Mouse (Mus musculus) hindbrain, postnatal 0 days (tissue): ENCODE data around the gene Pgf. TPM values are rescaled to one million over a fixed set of nuclear protein-coding genes. Genes with fewer than 3 reads are reported as not detected.
A peak's percentile ranks its signal among the peaks of the same experiment; 100 is the strongest.
"Not testable (repeated sequence)": the region's sequence is repeated elsewhere in the genome, so short reads cannot be mapped to it uniquely, and the experiment has no call there.

Source experiments
- ATAC-seq: fragments of 200-750 bp; cut with Nextera tagmentation; 2 replicates; pipeline ENCODE4 v1.8.0; 2017; ENCODE audit warnings: mild to moderate bottlenecking, moderate TSS enrichment, moderate library complexity
- DNase-seq: peaks from one replicate; pipeline ENCODE4 v3.0.0-alpha.2; 2015; ENCODE audit warnings: low spot score
- H3K27ac ChIP-seq: fragments of 300-500 bp; sonication (generic); 2 replicates; pipeline ENCODE4 v1.5.1; 2014; ENCODE audit warnings: mild to moderate bottlenecking
- H3K27me3 ChIP-seq: fragments of 300-500 bp; sonication (generic); 2 replicates; pipeline ENCODE4 v1.6.1; 2014; ENCODE audit warnings: low read length, mixed read lengths; ENCODE audit not compliant: insufficient read depth
- H3K36me3 ChIP-seq: fragments of 300-500 bp; sonication (generic); 2 replicates; pipeline ENCODE4 v1.6.1; 2014; ENCODE audit warnings: low read length, mixed read lengths; ENCODE audit not compliant: insufficient read depth
- H3K4me1 ChIP-seq: fragments of 300-500 bp; sonication (generic); 2 replicates; pipeline ENCODE4 v1.6.1; 2014; ENCODE audit warnings: antibody characterized with exemption, low read length, mixed read lengths; ENCODE audit not compliant: insufficient read depth
- H3K4me2 ChIP-seq: fragments of 300-500 bp; sonication (generic); 2 replicates; pipeline ENCODE4 v1.6.1; 2014; ENCODE audit warnings: low read depth, mild to moderate bottlenecking, low read length, moderate library complexity, mixed read lengths
- H3K4me3 ChIP-seq: fragments of 300-500 bp; sonication (generic); 2 replicates; pipeline ENCODE4 v1.5.1; 2014; ENCODE audit warnings: low read length
- H3K9ac ChIP-seq: fragments of 300-500 bp; sonication (generic); replicated peaks from 2 replicates; pipeline ENCODE4 v1.6.1; 2014; ENCODE audit warnings: mild to moderate bottlenecking, low read length, moderate library complexity, mixed read lengths
- H3K9me3 ChIP-seq: fragments of 300-500 bp; sonication (generic); 2 replicates; pipeline ENCODE4 v1.6.1; 2016; ENCODE audit warnings: low read length, mixed read lengths
- CTCF ChIP-seq: IDR thresholded peaks from 2 replicates; pipeline ENCODE4 v1.5.1; 2016; ENCODE audit warnings: antibody characterized with exemption, control low read depth, low read depth
- WGBS: fragments of 180-500 bp; shearing (Covaris S2); extraction: QIAGEN DNeasy Blood & Tissue Kit; methylation state at CpG from one replicate; pipeline ENCODE4 v1.1.7; 2014; 5-methylcytosine and 5-hydroxymethylcytosine counted together
- polyA plus RNA-seq: library from polyadenylated mRNA; unstranded; fragments of >200 nt; fragmentation: Nextera tagmentation; extraction: Ambion mirVana; gene quantifications from 2 replicates; pipeline ENCODE4 v1.2.1, GENCODE M21; 2015
- total RNA-seq: library from RNA; depleted of rRNA; stranded (reverse); fragments of >200 nt; gene quantifications from 2 replicates; pipeline ENCODE4 v1.2.3, GENCODE M21; 2014

Pgf gene
- total and polyA plus RNA-seq, 2 experiments from 2014 or later = 5.0 to 10.0 TPM

DNA sequence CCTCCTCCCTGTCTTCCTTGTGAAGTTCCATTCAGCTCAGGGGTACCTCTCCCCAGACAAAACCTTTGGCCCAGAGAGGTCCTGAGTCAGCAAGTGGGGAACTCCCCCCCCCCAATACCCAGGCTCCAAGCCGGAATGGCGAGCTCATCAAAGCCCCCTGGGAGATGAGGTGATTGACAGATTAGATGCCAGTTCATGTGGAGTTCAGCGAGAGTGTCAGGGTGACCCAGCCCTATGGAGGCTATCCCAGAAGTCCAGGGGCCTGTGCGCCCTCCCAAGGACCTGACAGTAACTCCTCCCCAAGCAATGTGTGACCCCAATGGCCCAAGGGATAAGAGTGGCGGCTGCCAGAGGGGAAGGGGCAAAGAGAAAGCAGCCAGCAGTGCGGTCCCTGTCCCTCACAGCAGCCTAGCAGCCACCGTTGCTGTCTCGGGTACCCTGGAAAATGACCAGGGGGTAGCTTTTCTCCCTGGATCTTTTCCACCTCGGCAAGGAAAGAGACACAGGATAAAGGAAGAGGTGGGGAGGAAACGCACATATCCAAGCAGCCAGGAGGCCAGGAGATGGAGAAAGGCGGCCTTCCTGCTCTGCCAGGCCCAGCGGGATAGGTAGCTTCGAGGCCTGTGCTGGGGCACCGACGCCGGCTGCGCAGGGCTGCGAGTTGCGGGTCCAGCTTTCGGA is 27.1 kb downstream of the Pgf start:
- Histone ChIP-seq H3K27me3 (no peaks in the 10 kb centered on the region), H3K4me2 (peak overlapping the region; percentile 64), H3K4me1 (no peaks in the 10 kb centered on the region), H3K9me3 (no peaks in the 10 kb centered on the region), H3K27ac (peak overlapping the region; percentile 59), H3K4me3 (peak overlapping the region; percentile 48), H3K36me3 (no peaks in the 10 kb centered on the region), H3K9ac (peak overlapping the region; percentile 66)
- no peak for TF ChIP-seq CTCF
- WGBS = 6% methylated on average over 20 of the region's 20 CpGs
- ATAC-seq = peak; percentile 3; the same call in 1 of the 2 replicates
- DNase-seq = no peak

DNA sequence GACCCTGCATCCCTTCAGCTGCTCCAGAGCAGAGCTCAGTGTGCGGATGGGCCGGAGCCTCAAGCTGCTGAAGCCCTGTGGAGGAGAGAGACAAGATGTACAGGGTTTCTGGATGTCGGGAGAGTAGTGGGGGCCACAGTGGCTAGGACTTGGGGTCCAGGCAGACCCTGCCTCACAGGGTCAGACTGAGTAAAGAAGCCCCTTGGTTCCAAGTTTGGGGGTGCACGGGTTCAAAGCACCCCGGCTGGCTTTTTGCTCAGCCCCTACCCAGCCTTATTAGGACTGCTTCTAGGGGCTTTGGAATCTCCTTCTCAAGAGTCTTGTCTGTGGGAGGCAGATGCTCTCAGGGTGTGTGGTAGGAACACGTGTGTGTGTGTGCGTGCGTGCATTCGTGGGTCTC is 30.7 kb downstream of the Pgf start:
- ATAC-seq (no peak), DNase-seq (no peak)
- no peaks in the 10 kb centered on the region for H3K4me1 ChIP-seq
- no peaks in the 10 kb centered on the region for H3K36me3 ChIP-seq
- no peak overlapping the region for H3K4me2 ChIP-seq
- H3K9me3 ChIP-seq = no peaks in the 10 kb centered on the region
- H3K4me3 ChIP-seq = no peak overlapping the region
- no peak overlapping the region for H3K27ac ChIP-seq
- 77% methylated on average over 9 of the region's 9 CpGs for WGBS
- no peaks in the 10 kb centered on the region for H3K27me3 ChIP-seq
- H3K9ac ChIP-seq = no peak overlapping the region
- TF ChIP-seq CTCF = no peak

DNA sequence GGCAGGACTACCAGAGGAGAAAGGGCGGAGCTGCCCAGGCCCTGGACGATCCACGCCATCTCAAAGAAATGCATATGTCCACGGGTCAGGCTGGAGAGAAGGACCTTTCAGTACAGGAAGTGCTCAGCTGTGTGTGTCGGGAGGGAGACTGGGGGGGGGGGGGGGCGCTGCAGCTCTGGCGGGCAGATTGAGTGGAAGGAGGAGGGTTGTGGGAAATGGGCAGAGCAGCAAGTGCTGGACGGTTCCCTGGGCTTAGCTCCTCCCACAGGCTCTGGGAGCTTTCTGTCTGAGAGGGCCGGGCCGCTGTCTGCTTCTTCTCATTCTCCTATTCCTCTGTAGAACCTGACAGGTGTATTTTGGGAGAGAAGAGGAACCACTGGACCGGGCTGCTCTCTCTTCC is 31.2 kb downstream of the Pgf start:
- TF ChIP-seq CTCF = no peak
- DNase-seq = no peak
- Histone ChIP-seq H3K4me3 (no peak overlapping the region), H3K27ac (no peak overlapping the region; the same call in 1 of the 2 replicates), H3K4me2 (no peak overlapping the region), H3K4me1 (no peaks in the 10 kb centered on the region), H3K9ac (no peak overlapping the region), H3K27me3 (no peaks in the 10 kb centered on the region), H3K9me3 (no peaks in the 10 kb centered on the region), H3K36me3 (no peaks in the 10 kb centered on the region)
- ATAC-seq = no peak
- WGBS = 31% methylated on average over 10 of the region's 11 CpGs

DNA sequence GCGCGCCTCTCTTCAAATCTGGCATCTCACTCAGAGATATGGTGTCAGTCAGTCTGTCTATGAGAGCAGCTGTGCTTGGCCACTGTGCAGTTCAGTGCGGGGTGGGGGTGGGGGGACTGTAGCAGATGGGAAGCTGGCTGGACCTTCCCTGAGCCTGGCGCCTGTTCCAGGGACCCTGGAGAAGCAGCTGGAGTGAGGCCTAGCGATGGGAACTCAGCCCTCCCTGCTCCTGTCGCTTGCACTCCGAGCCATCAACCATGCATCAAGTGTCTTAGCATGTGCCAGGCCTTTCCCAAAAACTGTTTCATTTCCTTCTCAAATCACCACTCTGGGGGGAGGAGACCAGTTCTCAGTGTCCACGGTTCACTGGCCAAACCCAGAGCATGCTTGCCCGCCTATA is 32.0 kb downstream of the Pgf start:
- H3K4me2 ChIP-seq = no peak overlapping the region
- no peak overlapping the region for H3K9ac ChIP-seq
- no peak overlapping the region for H3K4me3 ChIP-seq
- H3K36me3 ChIP-seq = no peaks in the 10 kb centered on the region
- H3K27ac ChIP-seq = no peak overlapping the region; the same call in 1 of the 2 replicates
- no peaks in the 10 kb centered on the region for H3K27me3 ChIP-seq
- WGBS = 39% methylated on average over 9 of the region's 9 CpGs
- ATAC-seq (peak; percentile 61), DNase-seq (peak; percentile 63)
- no peak for TF ChIP-seq CTCF
- H3K4me1 ChIP-seq = no peaks in the 10 kb centered on the region
- H3K9me3 ChIP-seq = no peaks in the 10 kb centered on the region

DNA sequence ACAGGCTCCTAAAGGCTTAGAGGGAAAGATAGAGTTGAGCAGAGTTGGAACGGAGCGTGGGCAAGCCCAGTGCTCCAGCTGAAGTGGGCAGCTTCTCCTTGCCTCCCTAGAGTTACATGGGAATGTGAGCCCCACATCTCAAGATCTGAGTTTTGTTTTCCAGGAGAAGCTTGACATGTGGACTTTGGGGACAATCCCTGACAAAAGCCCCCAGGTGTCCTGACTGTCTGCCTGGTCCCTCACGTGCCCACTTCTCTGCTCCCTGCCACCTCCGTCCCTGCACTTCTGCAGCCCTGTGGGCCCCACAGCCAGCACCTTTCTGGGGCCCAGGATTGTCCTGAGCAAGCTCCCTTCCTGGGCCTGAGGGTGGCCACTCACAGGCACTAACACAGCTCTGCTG is 32.8 kb downstream of the Pgf start:
- 86% methylated on average over 4 of the region's 4 CpGs for WGBS
- no peak overlapping the region for H3K9ac ChIP-seq
- no peak overlapping the region for H3K4me3 ChIP-seq
- H3K9me3 ChIP-seq = no peaks in the 10 kb centered on the region
- no peak overlapping the region for H3K4me2 ChIP-seq
- no peak overlapping the region for H3K27ac ChIP-seq
- peaks cover 5% of the 10 kb centered on the region; the same call in 1 of the 2 replicates for H3K36me3 ChIP-seq
- ATAC-seq (no peak), DNase-seq (no peak)
- no peaks in the 10 kb centered on the region for H3K4me1 ChIP-seq
- no peak for TF ChIP-seq CTCF
- H3K27me3 ChIP-seq = no peaks in the 10 kb centered on the region

DNA sequence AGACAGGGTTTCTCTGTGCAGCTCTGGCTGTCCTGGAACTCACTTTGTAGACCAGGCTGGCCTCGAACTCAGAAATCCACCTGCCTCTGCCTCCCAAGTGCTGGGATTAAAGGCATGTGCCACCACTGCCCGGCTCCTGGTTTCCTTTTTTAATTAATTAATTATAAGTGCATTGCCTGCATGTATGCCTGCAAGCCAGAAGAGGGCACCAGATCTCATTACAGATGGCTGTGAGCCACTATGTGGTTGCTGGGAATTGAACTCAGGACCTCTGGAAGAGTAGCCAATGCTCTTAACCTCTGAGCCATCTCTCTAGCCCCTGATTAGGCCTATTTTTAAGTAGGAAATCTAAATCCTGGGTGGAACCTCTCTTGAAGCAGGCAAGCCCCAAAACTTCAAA is 33.3 kb downstream of the Pgf start:
- 64% methylated on average over 2 of the region's 2 CpGs for WGBS
- ATAC-seq = not testable (repeated sequence)

DNA sequence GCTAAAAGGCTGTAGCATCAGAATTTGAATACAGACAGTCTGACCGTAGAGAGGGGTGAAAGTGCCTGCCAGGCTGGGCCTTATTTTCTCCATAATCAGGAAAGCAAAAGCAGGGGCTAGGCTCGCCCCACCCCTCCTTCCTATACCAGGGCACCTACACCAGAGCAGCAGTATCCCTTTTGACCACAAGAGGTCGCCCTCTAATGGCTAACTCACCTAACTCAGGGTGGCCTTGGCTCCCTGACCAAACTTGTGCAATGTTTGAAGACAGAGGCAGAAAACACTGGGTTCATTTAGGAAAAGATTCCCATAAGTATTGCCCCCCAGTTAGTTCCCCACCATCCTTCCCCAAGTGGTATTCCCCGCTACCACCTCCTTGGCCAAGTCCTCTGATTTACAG is 34.8 kb downstream of the Pgf start:
- Histone ChIP-seq H3K27me3 (no peaks in the 10 kb centered on the region), H3K36me3 (peaks cover 5% of the 10 kb centered on the region; the same call in 1 of the 2 replicates), H3K4me1 (no peaks in the 10 kb centered on the region), H3K9ac (no peak overlapping the region), H3K4me2 (no peak overlapping the region), H3K27ac (no peak overlapping the region), H3K9me3 (no peaks in the 10 kb centered on the region), H3K4me3 (no peak overlapping the region)
- 15% methylated on average over 4 of the region's 4 CpGs for WGBS
- peak; percentile 99 for TF ChIP-seq CTCF
- DNase-seq (peak; percentile 93), ATAC-seq (peak; percentile 63)

More for the DNA sequence above, 33.3 kb downstream of the Pgf start:
- peak; percentile 53 for TF ChIP-seq CTCF
- not testable (repeated sequence) for H3K9me3 ChIP-seq, H3K4me1 ChIP-seq, H3K27ac ChIP-seq, H3K9ac ChIP-seq, H3K4me3 ChIP-seq, H3K4me2 ChIP-seq, DNase-seq, H3K36me3 ChIP-seq, H3K27me3 ChIP-seq
